Mouse (Mus musculus): ENCODE results near the gene Ifnz.
"Not testable (repeated sequence)": the region's sequence is repeated elsewhere in the genome, so short reads cannot be mapped to it uniquely, and the experiment has no call there.

DNA sequence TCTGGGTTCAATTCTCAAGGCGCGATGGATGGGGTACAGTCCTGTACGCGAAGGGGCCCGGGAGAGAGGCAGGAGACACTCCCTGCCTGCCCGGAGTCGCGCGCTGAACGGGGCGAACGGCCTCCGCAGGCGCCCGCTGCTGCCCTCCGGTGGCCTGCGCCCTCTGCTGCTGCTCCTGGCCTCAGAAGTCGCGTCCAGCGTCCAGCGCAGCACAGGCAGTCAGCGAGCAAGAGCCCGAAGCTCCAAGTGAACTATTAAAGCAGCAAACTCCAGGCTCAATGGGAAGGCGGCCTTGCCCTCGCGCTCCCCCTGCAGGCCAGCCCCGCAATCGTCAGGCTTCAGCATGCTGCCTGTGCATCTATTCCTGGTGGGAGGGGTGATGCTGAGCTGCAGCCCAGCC is 21.5 kb upstream of the Ifnz start:
- not testable (repeated sequence) for TF ChIP-seq POLR2A (IDR thresholded peaks at IDR 0.05; ENCODE audit: control insufficient read depth, low read depth, low read length); CTCF (IDR thresholded peaks at IDR 0.05; ENCODE audit: control insufficient read depth, insufficient read depth, insufficient replicate concordance, low read depth, low read length)
